In the genomic region with DNA sequence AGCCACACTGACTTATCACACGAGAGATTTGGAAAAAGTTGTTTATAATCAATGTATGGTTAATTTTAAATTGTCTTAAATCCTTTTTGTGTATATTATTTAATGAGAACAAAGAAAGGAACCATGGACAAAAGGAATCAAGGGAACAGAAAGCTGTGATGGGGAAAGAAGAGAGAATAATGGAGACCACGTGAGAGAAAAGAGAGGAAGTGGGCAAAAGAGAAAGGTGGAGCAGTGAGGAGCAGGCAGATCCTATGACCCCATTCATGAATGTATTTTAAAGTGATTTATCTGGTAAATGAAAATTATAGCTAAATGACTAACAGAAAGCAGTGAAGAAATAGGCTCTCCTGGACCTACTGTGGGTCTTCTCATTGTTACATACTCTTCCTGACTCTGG, we compare ENCODE assay signal across 16 mouse cellular contexts.
"Had no signal": no experiment of that assay in that cellular context is flagged by ENCODE, and none has a peak within 500 bp of the region (broad histone marks: within the 10 kb centered on the region; RNA-seq: fewer than 3 reads in every experiment).

No protein-coding gene starts in this region.

- H3K36me3 ChIP-seq: neural tube, embryonic 13.5 days; neural tube, embryonic 15.5 days; stomach, embryonic 15.5 days had no signal

- H3K27ac ChIP-seq: neural tube, embryonic 13.5 days; neural tube, embryonic 15.5 days; stomach, embryonic 15.5 days; stomach, postnatal 0 days had no signal

- H3K4me2 ChIP-seq: neural tube, embryonic 13.5 days; neural tube, embryonic 15.5 days; stomach, embryonic 15.5 days had no signal

- DNase-seq: retina, postnatal 1 day; right cerebral cortex, adult 18-20 months; right cerebral cortex, postnatal 14 days; right cerebral cortex, postnatal 25 days; right cerebral cortex, postnatal 4 days; spleen, adult 18-20 months; thymus, adult 18-20 months; thymus, adult 2 months; thymus, postnatal 14 days; thymus, postnatal 25 days; thymus, postnatal 36 days; thymus, postnatal 4 days had no signal

- H3K4me1 ChIP-seq: neural tube, embryonic 13.5 days; neural tube, embryonic 15.5 days; stomach, embryonic 15.5 days had no signal

- H3K9me3 ChIP-seq: neural tube, embryonic 13.5 days; neural tube, embryonic 15.5 days; stomach, embryonic 15.5 days had no signal

- H3K4me3 ChIP-seq: neural tube, embryonic 13.5 days; neural tube, embryonic 15.5 days; stomach, embryonic 15.5 days had no signal

- H3K27me3 ChIP-seq: neural tube, embryonic 13.5 days; neural tube, embryonic 15.5 days; stomach, embryonic 15.5 days had no signal

- H3K9ac ChIP-seq: neural tube, embryonic 13.5 days; neural tube, embryonic 15.5 days; stomach, embryonic 15.5 days had no signal
